Mouse (Mus musculus) lung, postnatal 0 days (tissue): ENCODE measurements around the gene Rmi2. TPM values are rescaled to one million over a fixed set of nuclear protein-coding genes. Genes with fewer than 3 reads are reported as not detected.

ENCODE experiments used
- ATAC-seq: fragments of 200-750 bp; cut with Nextera tagmentation; 2 replicates; pipeline ENCODE4 v1.8.0; 2017; ENCODE audit warnings: moderate library complexity
- DNase-seq: peaks from one replicate; pipeline ENCODE4 v3.0.0-alpha.2; 2016; ENCODE audit warnings: low spot score
- H3K27ac ChIP-seq: fragments of 300-500 bp; sonication (generic); 2 replicates; pipeline ENCODE4 v1.5.1; 2014; ENCODE audit warnings: antibody characterized with exemption, mild to moderate bottlenecking, low read length, mixed read lengths
- H3K27me3 ChIP-seq: fragments of 300-500 bp; sonication (generic); replicated peaks from 2 replicates; pipeline ENCODE4 v1.6.1; 2014; ENCODE audit warnings: low read length, mixed read lengths; ENCODE audit not compliant: insufficient read depth
- H3K36me3 ChIP-seq: fragments of 300-500 bp; sonication (generic); 2 replicates; pipeline ENCODE4 v1.6.1; 2014; ENCODE audit warnings: low read length, mixed read lengths; ENCODE audit not compliant: insufficient read depth
- H3K4me1 ChIP-seq: fragments of 300-500 bp; sonication (generic); 2 replicates; pipeline ENCODE4 v1.6.1; 2014; ENCODE audit warnings: antibody characterized with exemption, low read depth, low read length, mixed read lengths; ENCODE audit not compliant: insufficient read depth
- H3K4me2 ChIP-seq: fragments of 300-500 bp; sonication (generic); replicated peaks from 2 replicates; pipeline ENCODE4 v1.6.1; 2014; ENCODE audit warnings: low read depth, mild to moderate bottlenecking, low read length, moderate library complexity, mixed read lengths
- H3K4me3 ChIP-seq: fragments of 300-500 bp; sonication (generic); 2 replicates; pipeline ENCODE4 v1.5.1; 2014; ENCODE audit warnings: low read depth, low read length
- H3K9ac ChIP-seq: fragments of 300-500 bp; sonication (generic); replicated peaks from 2 replicates; pipeline ENCODE4 v1.6.1; 2014; ENCODE audit warnings: low read depth, mild to moderate bottlenecking
- H3K9me3 ChIP-seq: fragments of 300-500 bp; sonication (generic); 2 replicates; pipeline ENCODE4 v1.6.1; 2016; ENCODE audit warnings: low read length, mixed read lengths
- CTCF ChIP-seq: IDR thresholded peaks from 2 replicates; pipeline ENCODE4 v1.5.1; 2016; ENCODE audit warnings: antibody characterized with exemption, mild to moderate bottlenecking
- EP300 ChIP-seq: IDR thresholded peaks from 2 replicates; pipeline ENCODE4 v1.6.1; 2016; ENCODE audit warnings: antibody characterized with exemption, mild to moderate bottlenecking, control low read depth
- WGBS: fragments of 180-500 bp; shearing (Covaris S2); extraction: QIAGEN DNeasy Blood & Tissue Kit; methylation state at CpG from one replicate; pipeline ENCODE4 v1.1.7; 2014; 5-methylcytosine and 5-hydroxymethylcytosine counted together
- polyA plus RNA-seq: library from polyadenylated mRNA; unstranded; fragments of >200 nt; fragmentation: Nextera tagmentation; extraction: Ambion mirVana; gene quantifications from 2 replicates; pipeline ENCODE4 v1.2.1, GENCODE M21; 2015

Rmi2 gene
- polyA plus RNA-seq, 1 experiment from 2014 or later, result 0.44 TPM

DNA sequence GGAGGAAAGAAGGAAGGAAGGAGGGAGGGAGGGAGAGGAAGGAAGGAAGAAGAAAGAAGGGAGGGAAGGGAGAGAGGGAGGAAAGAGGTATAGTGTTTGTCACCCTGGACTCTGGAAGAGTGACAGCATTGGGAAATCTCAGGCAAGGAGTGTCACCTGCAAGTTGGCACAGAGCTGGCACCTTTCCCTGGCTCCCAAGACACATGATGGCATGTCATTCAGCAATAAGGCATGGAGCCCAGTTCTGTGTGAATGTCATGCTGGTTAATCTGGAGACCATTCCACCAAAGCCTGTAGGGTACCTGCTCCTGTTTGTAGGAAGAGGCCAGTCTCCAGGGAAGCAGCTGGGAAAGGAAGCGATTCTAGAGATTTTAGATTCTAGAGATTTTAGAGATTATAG lies 24.5 kb upstream of the Rmi2 start:
- no peaks in the 10 kb centered on the region for H3K4me1 ChIP-seq
- H3K36me3 ChIP-seq, result no peaks in the 10 kb centered on the region
- no peak overlapping the region for H3K4me2 ChIP-seq
- H3K27me3 ChIP-seq, result no peaks in the 10 kb centered on the region
- 100% methylated on average over 1 of the region's 1 CpGs for WGBS
- no peak overlapping the region for H3K9ac ChIP-seq
- no peak for ATAC-seq
- no peak overlapping the region for H3K27ac ChIP-seq
- no peak overlapping the region for H3K4me3 ChIP-seq
- TF ChIP-seq EP300, result no peak
- TF ChIP-seq CTCF, result no peak
- H3K9me3 ChIP-seq, result no peaks in the 10 kb centered on the region
- DNase-seq, result no peak

DNA sequence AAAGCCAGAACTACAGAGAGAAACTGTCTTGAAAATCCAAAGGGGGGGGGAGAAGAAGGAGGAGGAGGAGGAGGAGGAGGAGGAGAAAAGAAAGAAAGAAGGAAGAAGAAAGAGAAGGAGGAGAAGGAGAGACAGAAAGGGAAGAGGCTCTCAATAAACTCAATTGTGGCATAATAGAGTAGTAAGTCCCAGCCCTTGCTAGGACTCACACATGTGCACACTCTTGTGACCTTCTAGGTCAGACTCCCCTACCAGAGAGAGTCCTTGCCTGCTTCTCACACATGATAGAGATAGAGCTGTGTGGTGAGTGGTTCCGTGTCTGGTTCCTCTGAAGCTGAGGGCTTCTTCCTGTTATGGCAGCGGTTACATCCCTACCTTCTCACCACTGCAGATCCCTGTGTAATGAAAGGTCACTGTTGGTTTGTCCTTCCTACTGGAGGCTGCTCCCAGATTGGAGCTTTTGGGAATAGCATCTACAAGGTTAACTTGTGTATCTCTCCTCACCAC lies 21.9 kb upstream of the Rmi2 start, which contains the start of gene Gm11172:
Gm11172 (plus strand) TSS at position 51 of the 507 bp plus-strand sequence.
- H3K9ac ChIP-seq, result no peak within 1 kb of the TSS
- no peaks in the 10 kb centered on the region for H3K27me3 ChIP-seq
- no peak for TF ChIP-seq EP300
- TF ChIP-seq CTCF, result no peak
- H3K27ac ChIP-seq, result no peak within 1 kb of the TSS
- H3K4me2 ChIP-seq, result no peak within 1 kb of the TSS
- no peak for ATAC-seq
- H3K36me3 ChIP-seq, result no peaks in the 10 kb centered on the region
- no peak for DNase-seq
- H3K9me3 ChIP-seq, result no peaks in the 10 kb centered on the region
- H3K4me3 ChIP-seq, result no peak within 1 kb of the TSS
- H3K4me1 ChIP-seq, result no peaks in the 10 kb centered on the region
- 71% methylated on average over 2 of the region's 2 CpGs for WGBS

GRCm38 (mm10) chr16:10813726-10814125 lies 21.1 kb upstream of the Rmi2 start:
- H3K9ac ChIP-seq, result no peak overlapping the region
- no peaks in the 10 kb centered on the region for H3K4me1 ChIP-seq
- ATAC-seq (no peak), DNase-seq (no peak)
- H3K27me3 ChIP-seq, result no peaks in the 10 kb centered on the region
- TF ChIP-seq EP300 (no peak), CTCF (no peak)
- no peak overlapping the region for H3K27ac ChIP-seq
- H3K4me2 ChIP-seq, result no peak overlapping the region
- H3K9me3 ChIP-seq, result no peaks in the 10 kb centered on the region
- no peak overlapping the region for H3K4me3 ChIP-seq
- WGBS, result 68% methylated on average over 4 of the region's 4 CpGs
- no peaks in the 10 kb centered on the region for H3K36me3 ChIP-seq

- no peak overlapping the region for H3K4me2 ChIP-seq
- TF ChIP-seq CTCF, result no peak
- TF ChIP-seq EP300, result peak; percentile 52; the same call in 1 of the 2 replicates
- 45% methylated on average over 4 of the region's 4 CpGs for WGBS
- no peak overlapping the region for H3K27ac ChIP-seq
- H3K4me3 ChIP-seq, result no peak overlapping the region
- H3K27me3 ChIP-seq, result no peaks in the 10 kb centered on the region
- no peaks in the 10 kb centered on the region for H3K36me3 ChIP-seq
- H3K9me3 ChIP-seq, result no peaks in the 10 kb centered on the region
- no peak overlapping the region for H3K9ac ChIP-seq
- DNase-seq, result peak; percentile 67
- ATAC-seq, result peak; percentile 92
- H3K4me1 ChIP-seq, result no peaks in the 10 kb centered on the region
Measured at GRCm38 (mm10) chr16:10814864-10815263, 20.0 kb upstream of the Rmi2 start.

- Histone ChIP-seq H3K4me3 (no peak overlapping the region), H3K27ac (no peak overlapping the region), H3K4me2 (no peak overlapping the region), H3K9me3 (no peaks in the 10 kb centered on the region), H3K27me3 (no peaks in the 10 kb centered on the region), H3K9ac (no peak overlapping the region), H3K4me1 (no peaks in the 10 kb centered on the region), H3K36me3 (no peaks in the 10 kb centered on the region)
- ATAC-seq (no peak), DNase-seq (no peak)
- TF ChIP-seq EP300, result no peak
- TF ChIP-seq CTCF, result no peak
- 71% methylated on average over 4 of the region's 4 CpGs for WGBS
Measured at GRCm38 (mm10) chr16:10818579-10819135, 16.2 kb upstream of the Rmi2 start.

DNA sequence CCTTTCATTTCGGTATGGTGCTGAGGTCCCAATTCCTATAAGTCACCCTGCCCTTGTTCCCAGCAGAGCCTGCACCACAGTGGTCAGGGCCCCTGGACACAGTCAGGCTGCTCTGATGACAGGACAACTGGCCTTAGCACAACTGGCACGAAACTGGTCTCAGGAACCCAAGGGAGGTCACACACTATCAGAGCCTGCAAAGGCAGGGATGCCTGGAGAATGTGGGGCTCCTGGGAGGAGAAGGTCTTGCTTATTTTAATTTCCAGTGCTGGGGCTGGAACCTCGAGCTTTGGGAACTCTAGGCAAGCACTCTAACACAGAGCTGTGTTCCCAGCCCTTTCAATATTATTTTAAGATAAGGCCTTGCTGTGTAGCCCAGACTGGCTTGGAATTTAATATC lies 14.9 kb upstream of the Rmi2 start:
- Histone ChIP-seq H3K9me3 (no peaks in the 10 kb centered on the region), H3K27ac (no peak overlapping the region), H3K27me3 (no peaks in the 10 kb centered on the region), H3K4me3 (no peak overlapping the region), H3K9ac (no peak overlapping the region), H3K4me1 (no peaks in the 10 kb centered on the region), H3K36me3 (no peaks in the 10 kb centered on the region), H3K4me2 (no peak overlapping the region)
- WGBS, result 63% methylated on average over 3 of the region's 3 CpGs
- ATAC-seq, result no peak
- no peak for DNase-seq
- no peak for TF ChIP-seq EP300
- no peak for TF ChIP-seq CTCF

GRCm38 (mm10) chr16:10821387-10821786 lies 13.5 kb upstream of the Rmi2 start:
- no peaks in the 10 kb centered on the region for H3K36me3 ChIP-seq
- no peak overlapping the region for H3K27ac ChIP-seq
- no peak overlapping the region for H3K4me3 ChIP-seq
- DNase-seq (no peak), ATAC-seq (no peak)
- no peak for TF ChIP-seq CTCF
- TF ChIP-seq EP300, result no peak
- 64% methylated on average over 4 of the region's 4 CpGs for WGBS
- no peak overlapping the region for H3K9ac ChIP-seq
- no peak overlapping the region for H3K4me2 ChIP-seq
- no peaks in the 10 kb centered on the region for H3K4me1 ChIP-seq
- H3K27me3 ChIP-seq, result 0 out of 2 replicates have a peak, but pooled peaks cover 1% of the 10 kb centered on the region
- no peaks in the 10 kb centered on the region for H3K9me3 ChIP-seq
